Mouse (Mus musculus) small intestine, adult 2 months (tissue): ENCODE measurements around the gene Cfap299.

ENCODE experiments used
- CTCF ChIP-seq: fragments of 200-500 bp; IDR thresholded peaks from 2 replicates; pipeline ENCODE4 v1.5.1; 2012; ENCODE audit warnings: low read depth, mild to moderate bottlenecking, control low read depth, inconsistent platforms, low read length, moderate library complexity, mixed read lengths; ENCODE audit not compliant: insufficient replicate concordance, insufficient read length; ENCODE audit errors: extremely low read depth
- POLR2A ChIP-seq: fragments of 200-500 bp; IDR thresholded peaks from 2 replicates; pipeline ENCODE4 v1.6.1; 2012; ENCODE audit warnings: low read depth, mild to moderate bottlenecking, control low read depth, inconsistent platforms, low read length, moderate library complexity

- no peak for TF ChIP-seq CTCF
- TF ChIP-seq POLR2A: no peak
Observed at GRCm38 (mm10) chr5:98305673-98306072, 23.4 kb upstream of the Cfap299 start.
